Mouse (Mus musculus) adrenal gland (tissue): ENCODE measurements around the gene Rsph9.

Source experiments
- intact Hi-C: fragments of 180-260 bp; cut with DNase I; formaldehyde crosslinking; loops from one replicate; pipeline ENCODE4 v1.15.1; 2025

The Rsph9 gene

DNA sequence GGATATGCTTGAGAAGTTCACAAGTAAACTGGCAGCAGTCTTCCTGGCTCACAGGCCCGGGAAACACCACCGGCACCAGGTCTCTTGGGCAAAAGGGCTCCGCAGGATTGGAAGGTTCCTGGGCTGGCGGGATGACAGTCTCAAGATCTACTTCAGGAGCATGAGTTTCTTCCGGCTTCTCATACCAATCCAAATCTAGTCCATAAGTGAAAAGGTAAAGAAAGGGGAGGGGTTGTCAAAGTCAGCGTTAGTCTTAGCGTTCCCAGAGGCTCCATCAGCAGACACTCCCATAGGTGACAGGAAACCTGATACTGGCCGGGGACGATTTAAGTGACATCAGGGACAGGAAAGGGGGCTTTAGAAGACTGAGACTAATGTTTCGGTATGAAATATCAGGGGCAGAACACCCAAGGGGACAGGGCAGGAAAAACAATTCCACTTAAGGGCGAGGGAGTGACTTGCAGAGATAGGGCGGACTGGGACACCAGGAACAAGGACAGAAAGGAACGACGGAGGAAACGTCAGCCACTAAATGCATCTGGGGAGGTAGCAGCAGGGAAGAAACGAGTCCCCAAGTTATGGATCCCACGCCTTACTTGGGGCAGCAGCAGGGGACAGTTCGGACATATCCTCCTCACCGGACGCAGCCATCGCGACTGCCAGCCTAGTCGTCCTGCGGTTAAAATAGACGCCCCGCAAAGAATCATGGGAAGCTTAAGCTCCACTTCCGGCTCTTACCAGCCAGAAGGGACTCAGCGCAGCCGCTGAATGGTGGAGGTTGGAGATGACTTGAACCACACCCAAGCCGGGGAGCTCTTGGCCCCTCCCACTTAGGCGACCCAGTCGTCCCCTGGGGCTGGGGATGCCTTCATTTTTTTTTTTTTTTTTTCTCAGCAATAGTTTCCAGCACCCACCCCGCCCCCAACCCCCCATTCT is 9.1 kb upstream of the Rsph9 start, which contains the start of gene Mad2l1bp:
TSS of gene Mad2l1bp (minus strand) at position 707 of the 936 bp plus-strand sequence.
- intact Hi-C loops, result no loop called here

DNA sequence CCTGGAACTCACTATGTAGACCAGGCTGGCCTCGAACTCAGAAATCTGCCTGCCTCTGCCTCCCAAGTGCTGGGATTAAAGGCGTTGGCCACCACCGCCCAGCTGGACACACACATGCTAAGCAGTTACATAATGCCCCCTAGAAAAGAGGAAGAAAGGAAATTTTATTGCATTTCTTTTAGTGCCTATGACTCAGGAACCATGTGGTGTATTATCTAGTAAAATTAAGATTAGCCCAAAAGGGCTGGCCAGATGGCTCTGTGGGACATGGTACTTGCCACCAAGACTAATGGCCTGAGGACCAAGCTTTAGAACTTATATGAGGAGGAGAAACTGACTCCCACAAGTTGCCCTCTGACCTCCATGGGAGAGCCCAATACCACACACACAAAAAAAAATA is 4.1 kb downstream of the Rsph9 start:
- intact Hi-C loops, result no loop called here

DNA sequence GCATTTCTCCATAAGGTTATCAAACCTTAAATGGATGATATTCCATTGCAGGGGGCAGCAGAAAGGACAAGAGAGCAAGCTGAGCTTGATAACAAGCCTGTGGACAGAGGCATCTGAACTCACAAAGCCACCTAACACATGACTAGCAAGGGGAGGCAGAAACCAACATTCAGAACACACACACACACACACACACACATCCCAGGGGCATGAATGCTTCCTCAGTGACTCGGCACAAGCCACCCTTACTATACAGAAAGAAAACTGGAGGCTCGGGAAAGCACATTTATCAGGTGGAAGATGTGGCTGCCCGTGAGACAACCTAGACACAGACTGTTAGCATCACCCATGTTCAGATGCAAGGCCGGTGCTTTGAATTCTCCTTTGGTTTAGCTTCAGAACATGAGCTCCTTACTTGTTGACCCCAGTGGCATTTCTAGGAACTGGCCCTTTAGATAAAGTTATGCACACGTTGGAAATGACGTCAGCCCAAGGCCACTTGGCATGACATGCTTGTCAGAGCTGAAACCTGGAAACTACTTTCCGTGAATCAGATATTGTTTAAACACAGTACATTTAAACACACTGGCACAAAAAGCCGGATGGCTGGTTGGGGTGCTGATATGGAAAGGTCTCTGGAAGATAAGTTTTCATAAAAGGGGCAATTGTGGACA is 5.3 kb downstream of the Rsph9 start:
- intact Hi-C loops, result no loop called here

DNA sequence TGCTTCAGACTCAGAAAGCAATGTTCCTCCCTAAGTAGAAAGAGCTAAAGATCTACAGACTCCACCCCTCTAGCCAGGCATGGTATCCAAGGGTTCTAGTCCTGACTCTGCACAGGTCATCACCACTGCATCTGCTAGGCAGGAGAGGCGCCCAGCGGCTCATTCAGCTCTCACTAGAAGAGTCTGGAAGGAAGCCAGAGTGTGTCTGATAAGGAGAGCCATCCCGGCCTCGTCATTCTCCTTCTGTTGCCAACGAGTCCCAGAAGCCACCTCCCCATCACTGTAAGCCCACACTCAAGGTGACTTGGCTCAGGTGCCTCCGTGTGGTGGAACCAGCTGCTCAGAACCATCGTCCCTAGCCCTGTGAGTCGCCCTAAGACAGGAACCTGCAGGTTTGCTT is 11.2 kb downstream of the Rsph9 start:
- intact Hi-C loops, result loop anchor here (2.0 to 5.0 kb wide), 3 partner anchors 92 to 401 kb away; partner anchors contain the start of gene 1600014C23Rik

DNA sequence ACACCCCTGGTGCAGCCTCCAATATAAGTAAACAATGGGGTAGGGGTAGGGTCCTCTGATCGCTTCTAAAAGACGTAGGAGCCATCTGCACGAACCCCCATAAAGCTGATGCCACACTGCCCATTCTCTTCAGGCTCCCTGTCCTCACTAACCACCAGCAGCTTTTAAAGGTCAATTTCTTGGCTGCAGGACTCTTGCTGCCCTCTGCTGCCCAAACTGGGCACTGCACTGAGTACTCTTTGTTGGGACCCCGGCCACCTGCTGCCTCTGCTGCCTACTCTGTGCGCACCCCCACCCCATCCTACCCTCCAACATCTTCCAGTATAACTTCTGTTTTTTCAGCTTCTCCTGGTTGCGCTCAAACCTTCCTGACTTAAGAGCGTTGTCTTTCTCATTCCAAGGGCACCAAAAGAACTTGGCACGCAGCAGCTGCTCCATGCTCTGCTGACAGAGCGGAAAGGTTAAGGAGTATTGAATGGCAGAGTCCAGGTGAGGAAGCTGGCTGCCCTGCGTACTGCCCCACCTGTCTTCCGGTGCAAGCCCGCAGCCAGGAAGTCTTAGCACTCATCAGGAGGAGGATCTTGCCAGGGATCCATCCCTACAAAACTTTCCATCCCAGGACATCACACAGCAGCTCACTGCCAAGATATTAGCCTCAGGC is 11.8 kb downstream of the Rsph9 start:
- intact Hi-C loops, result loop anchor here (2.0 to 5.0 kb wide), 3 partner anchors 91 to 400 kb away; partner anchors contain the start of gene 1600014C23Rik

DNA sequence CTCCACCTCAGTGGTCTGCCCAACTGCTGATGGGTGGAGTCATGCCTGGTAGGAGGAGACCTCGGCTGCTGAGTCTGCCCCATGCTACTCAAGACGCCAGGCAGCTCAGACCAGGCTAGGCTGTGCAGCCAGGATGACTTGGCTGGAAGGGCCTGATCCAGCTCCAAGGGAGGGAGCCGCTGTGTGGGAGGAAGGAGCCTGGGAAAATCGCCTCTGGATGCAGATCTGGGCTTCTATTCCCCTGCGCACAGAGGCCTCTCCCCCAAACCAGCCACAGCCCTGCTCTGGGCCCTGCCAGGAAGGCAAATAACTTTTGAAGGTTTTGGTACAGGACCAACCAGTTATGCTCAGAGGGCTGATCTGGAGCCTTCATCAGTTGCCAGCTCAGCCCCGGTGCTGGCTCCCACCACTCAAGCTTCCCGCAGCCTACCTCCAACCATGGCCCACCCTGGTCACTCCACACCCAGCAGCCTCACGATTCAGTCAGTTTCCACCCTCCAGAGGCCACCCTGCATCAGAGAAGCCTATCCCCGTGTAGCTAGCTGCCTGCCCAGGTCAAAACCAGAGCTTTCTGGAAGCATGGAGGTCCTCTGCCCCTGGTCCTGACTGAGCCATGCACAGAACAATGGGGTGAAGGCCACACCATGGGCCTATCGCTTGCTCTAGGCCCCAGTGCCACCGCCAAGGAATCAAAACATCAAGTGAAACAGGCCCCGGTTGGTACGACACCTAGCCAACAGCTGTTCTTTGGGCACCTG is 14.1 kb downstream of the Rsph9 start:
- intact Hi-C loops, result loop anchor here (5.0 to 10.0 kb wide), 3 partner anchors 173 to 398 kb away; partner anchors contain the start of gene 1600014C23Rik

DNA sequence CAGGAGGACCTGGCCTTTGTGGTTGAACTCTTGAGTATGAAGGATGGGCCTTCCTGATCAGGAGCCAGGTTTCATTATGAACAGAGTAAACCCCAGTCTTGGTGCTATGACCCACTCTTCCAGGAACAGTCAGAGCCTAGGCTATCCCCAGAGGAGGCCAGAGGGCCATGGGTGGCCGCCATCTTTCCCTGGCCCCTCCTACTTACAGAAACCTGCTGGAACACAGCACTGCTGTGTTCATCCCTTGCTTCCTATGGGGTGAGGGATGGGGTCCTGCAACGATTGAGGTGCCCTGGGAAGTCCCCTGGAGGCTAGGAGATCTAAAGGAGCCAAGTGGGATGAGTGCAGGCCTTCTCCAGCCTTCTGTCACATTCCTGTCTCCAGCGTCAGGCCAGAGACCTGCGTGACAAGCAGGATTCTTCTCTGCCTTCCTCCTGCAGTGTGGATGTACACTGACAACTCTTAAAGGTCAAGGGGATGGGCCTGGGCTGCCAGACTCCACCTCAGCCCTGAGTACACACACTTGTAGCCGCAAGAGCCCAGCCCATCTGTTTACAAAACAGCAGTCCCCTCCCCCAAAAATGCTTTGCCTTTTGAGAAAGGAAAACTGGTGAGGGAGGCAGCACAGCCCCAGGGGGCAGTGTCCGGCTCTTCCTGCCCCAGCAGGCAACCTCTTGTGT is 16.1 kb downstream of the Rsph9 start:
- intact Hi-C loops, result loop anchor here (10.0 kb wide), 1 partner anchor 283 kb away; no protein-coding TSS in a partner anchor

DNA sequence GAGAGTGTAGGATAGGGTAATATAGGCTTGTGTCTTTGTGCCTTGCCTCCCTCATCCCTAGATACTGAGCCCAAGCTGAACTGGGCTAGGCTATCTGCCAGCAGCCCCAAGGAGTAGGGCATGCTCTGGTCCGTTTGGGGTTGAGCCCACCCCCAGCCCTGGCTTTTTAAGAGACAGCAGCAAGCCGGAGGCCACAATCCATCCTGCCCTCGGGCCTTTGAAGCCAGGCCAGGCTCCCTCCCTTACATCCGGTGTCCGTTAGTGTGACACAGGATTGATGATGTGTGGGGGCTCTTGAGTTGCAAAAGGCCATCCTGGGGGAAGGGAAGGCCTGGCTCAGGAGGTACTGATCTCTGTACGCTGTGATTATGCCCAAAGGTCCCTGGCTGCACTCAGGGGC is 17.4 kb downstream of the Rsph9 start:
- intact Hi-C loops, result loop anchor here (10.0 kb wide), 1 partner anchor 282 kb away; no protein-coding TSS in a partner anchor

DNA sequence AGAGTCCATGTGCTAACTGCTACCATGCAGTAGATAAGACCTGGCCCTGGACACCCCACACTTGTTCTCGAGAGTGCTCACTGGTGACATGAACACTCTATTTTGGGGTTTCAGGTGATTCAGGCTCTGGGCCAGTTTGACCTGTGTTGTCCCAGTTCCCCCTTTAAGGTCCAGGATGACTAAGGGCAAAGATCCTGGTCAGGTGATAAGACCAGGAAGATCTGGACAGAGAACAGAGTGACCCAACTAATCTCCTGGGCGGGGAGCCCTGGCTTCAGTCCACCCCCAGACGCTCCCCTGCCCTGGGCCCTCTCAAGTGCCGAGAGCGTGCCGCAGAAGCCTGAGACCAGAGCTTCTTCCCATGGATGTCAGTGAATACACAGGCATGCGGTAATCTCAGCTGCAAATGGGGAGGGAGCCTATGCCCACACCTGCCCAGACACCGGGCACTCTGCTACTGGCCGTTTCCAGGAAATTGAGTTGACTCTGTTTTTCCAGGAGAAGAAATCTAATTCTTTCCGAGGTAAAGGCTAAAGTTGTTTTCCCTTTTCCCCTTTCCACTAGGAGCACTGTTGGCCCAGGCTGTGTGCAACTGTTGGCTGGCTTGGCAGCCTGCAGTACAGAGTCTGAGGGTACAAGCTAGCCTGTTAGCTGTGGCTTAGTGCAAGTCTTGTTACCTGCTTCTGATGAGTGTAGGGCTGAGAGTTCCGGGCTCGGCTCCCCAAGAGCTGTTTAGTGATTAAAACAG is 19.9 kb downstream of the Rsph9 start:
- intact Hi-C loops, result loop anchor here (10.0 kb wide), 1 partner anchor 279 kb away; no protein-coding TSS in a partner anchor

DNA sequence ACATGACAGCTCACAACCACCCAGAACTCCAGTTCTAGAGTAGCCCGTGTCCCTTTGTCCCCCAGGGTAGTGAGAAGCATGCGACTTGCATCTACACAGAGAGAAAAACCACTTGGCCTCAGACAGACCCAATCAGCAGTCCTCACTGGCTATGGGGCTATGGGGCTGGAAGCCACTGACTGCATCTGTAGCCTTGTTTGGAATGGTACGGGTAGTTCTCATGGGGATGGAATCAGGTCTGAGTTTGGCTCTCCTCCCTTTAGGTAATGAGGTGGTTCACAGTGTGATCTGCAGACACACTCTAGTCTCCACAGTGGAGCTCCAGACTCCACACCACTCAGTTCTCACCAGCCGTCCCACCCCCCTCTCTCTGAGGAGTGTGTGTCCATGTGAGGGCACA is 20.7 kb downstream of the Rsph9 start:
- intact Hi-C loops, result loop anchor here (10.0 kb wide), 1 partner anchor 278 kb away; no protein-coding TSS in a partner anchor

DNA sequence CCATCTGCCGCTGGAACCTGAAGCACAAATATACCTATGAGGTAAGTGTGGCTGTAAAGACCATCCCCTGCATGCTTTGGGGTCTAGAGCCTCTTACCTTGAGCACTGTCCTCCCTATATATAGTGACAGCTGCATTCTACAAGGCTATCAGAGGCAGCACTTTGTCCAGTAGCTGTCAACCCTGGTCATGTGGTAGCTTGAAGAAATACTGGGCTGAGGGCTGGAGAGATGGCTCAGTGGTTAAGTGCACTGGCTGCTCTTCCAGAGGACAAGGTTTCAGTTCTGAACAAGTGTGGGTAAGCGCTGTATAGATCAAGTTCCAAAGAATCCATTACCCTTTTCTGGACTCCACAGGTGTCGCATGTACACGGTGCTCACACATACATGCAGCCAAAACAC is 21.2 kb downstream of the Rsph9 start:
- intact Hi-C loops, result loop anchor here (10.0 kb wide), 1 partner anchor 278 kb away; no protein-coding TSS in a partner anchor

DNA sequence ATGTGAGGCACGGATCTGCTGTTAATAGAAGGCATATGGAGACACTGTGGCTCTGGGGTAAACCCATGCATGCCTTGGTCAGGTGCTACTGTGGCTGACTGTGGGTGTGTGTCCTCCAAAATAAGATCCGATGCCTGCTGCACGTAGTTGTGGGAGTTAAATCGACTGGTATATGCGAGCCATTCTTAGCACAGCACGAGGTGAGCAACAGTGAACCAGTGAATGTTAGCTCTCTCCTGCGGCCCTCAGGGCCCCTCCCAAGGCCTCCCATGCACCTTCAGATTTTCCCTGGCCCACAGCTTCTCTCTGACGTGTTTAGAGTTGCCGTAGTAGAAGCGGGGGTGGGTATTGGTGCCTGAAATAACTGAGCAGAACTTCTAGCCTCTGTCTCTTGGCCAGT is 24.4 kb downstream of the Rsph9 start:
- intact Hi-C loops, result loop anchor here (10.0 kb wide), 1 partner anchor 275 kb away; no protein-coding TSS in a partner anchor

DNA sequence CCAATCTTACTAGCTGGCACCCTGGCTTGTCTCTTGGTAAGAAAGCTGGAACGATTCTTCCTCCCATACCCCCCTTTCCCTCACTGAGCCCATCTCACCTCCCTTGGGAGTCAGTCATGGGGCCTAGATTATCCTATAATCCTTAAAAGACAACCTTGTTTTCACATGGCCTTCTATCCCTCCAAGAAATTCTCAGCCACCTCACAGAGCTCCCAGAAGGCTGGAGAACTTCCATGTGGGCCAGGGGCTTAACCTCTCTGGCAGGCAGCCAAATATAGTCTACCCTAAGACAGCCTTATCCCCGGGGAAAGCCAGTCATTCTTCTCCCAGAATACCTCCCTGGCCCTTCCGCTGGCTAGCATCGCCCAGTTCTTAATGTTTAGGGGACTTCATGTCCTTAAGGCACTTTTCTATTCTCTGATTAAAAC is 25.6 kb downstream of the Rsph9 start:
- intact Hi-C loops, result no loop called here

DNA sequence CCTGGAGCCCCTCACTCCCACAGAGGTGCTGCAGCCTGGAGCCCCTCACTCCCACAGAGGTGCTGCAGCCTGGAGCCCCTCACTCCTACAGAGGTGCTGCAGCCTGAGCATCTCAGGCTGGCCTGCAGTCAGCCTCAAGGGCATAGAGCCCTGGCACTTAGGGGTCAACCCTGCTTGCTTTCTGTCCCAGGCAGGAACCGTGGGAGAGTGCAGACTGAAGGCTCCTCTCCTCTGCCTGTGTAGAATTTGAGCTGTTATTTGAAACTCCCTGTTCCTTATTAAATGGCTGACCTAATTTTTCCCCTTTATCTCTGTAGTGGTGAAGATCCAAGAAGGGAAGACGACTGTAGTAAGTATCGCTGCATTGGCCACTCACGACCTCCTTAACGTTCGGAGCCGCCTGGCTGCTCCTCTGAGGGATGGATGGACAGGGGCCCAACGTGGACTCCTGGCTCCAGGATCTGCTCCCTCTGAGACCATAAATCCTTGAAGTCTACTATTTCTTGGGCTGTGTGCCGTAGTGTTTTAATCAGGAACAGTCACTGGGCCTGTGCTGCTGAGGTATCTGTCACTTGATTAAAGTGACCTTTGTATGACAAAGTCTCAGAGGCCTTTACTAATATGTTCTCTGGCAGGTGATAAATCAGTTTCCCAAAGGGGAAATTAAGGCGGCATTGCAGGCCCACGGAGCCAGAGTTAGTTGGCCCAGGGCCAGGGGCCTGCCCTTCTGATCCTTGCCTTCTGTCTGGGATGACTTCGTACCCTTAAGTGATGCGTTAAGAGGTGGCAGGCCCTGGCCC is 26.2 kb downstream of the Rsph9 start:
- intact Hi-C loops, result no loop called here

DNA sequence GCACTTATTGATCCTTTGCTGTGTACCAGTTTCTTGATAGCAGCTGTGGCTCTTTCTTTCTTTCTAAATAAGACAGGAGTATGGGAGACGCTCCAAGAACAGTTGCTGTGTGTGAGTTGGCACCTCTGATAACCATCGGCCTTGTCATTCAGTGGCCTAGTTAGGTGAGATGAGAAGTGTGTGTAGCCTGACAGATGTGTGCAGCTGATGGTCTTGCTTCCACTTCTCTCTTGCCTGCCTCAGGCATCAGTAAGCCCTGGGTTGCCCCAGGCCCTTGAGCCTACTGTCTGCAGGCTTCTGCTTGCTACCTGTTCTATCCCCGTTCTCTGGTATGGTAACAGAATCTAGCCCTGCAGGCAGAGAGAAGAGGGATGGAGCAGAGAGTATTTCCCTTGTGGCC is 27.1 kb downstream of the Rsph9 start:
- intact Hi-C loops, result no loop called here

DNA sequence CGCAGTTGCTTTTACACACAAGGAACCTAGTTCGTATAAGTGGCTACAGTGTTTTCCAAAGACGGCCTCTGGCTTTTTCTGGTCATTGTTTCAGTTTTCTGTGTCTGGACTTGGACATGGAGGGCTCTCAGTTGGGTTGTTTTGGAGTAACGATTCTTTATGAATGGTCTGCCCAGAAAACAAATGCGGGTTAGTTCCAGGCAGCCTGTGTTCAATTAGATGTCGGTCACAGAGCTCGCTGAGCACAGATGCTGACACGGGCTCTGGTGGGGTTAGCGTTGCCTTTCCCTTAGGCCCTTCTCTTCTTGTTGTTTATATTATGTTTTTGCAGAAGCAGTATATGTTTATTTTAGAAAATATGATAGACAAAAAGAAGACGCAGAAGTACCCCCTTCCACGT is 27.9 kb downstream of the Rsph9 start:
- intact Hi-C loops, result no loop called here

DNA sequence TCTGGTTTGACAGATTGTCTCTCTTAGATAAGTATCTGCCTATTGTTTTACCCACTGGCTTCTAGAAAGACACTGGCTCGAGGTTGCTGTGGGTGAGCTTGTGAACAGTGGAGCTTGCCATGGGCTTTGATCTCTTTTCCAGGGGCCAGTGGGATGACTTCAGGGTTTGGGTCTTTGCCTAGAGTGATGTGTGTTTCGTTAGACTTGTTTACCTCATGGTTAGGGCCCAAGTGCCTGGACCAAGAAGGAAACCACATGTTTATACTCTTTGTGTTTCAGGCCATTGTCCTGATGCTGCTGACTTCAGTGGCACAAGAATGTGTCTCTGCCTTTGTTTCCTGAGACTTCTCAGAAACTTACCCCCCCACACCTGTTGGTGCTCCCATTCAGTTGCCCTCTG is 28.5 kb downstream of the Rsph9 start:
- intact Hi-C loops, result no loop called here
